Mouse (Mus musculus): ENCODE data around the gene Txnip. TPM values are rescaled to one million over a fixed set of nuclear protein-coding genes. Genes with fewer than 3 reads are reported as not detected.
"Not testable (repeated sequence)": the region's sequence is repeated elsewhere in the genome, so short reads cannot be mapped to it uniquely, and the experiment has no call there.

Gene Txnip
- polyA plus RNA-seq, 1 experiment = not detected

- TF ChIP-seq POLR2A (IDR thresholded peaks at IDR 0.05; ENCODE audit: insufficient read depth, low read depth, low read length) = peak; percentile 35; the same call in 1 of the 2 replicates
- TF ChIP-seq CTCF (IDR thresholded peaks at IDR 0.05; ENCODE audit: insufficient read depth, low read depth, low read length) = no peak
- peak overlapping the region; percentile 56 for H3K4me3 ChIP-seq (ENCODE audit: insufficient read depth, low read depth, low read length)
- H3K4me1 ChIP-seq (ENCODE audit: control insufficient read depth, insufficient read depth, low read length) = peaks cover 24% of the 10 kb centered on the region
- WGBS = 3% methylated on average over 54 of the region's 54 CpGs
- H3K27ac ChIP-seq (ENCODE audit: insufficient read depth, low read depth, low read length) = peak overlapping the region; percentile 91
Measured at GRCm38 (mm10) chr3:96598156-96599068, 40.7 kb downstream of the Txnip start.

- 42% methylated on average over 8 of the region's 8 CpGs for WGBS
- TF ChIP-seq POLR2A (IDR thresholded peaks at IDR 0.05; ENCODE audit: insufficient read depth, low read depth, low read length) (no peak), CTCF (IDR thresholded peaks at IDR 0.05; ENCODE audit: insufficient read depth, low read depth, low read length) (no peak)
- H3K4me1 ChIP-seq (ENCODE audit: control insufficient read depth, insufficient read depth, low read length) = peaks cover 24% of the 10 kb centered on the region
- H3K4me3 ChIP-seq (ENCODE audit: insufficient read depth, low read depth, low read length) = peak overlapping the region; percentile 56
- H3K27ac ChIP-seq (ENCODE audit: insufficient read depth, low read depth, low read length) = peak overlapping the region; percentile 14; the same call in 1 of the 2 replicates
Measured at GRCm38 (mm10) chr3:96599069-96599393, 41.3 kb downstream of the Txnip start.

- 64% methylated on average over 3 of the region's 3 CpGs for WGBS
- Histone ChIP-seq H3K4me3 (ENCODE audit: insufficient read depth, low read depth, low read length) (0 out of 2 replicates have a peak overlapping the region, but pooled peaks have one; percentile 56), H3K4me1 (ENCODE audit: control insufficient read depth, insufficient read depth, low read length) (peaks cover 24% of the 10 kb centered on the region), H3K27ac (ENCODE audit: insufficient read depth, low read depth, low read length) (peak overlapping the region; percentile 14; the same call in 1 of the 2 replicates)
- TF ChIP-seq CTCF (IDR thresholded peaks at IDR 0.05; ENCODE audit: insufficient read depth, low read depth, low read length) (no peak), POLR2A (IDR thresholded peaks at IDR 0.05; ENCODE audit: insufficient read depth, low read depth, low read length) (no peak)
Measured at GRCm38 (mm10) chr3:96599411-96599810, 41.7 kb downstream of the Txnip start.

- under 1% methylated on average over 27 of the region's 27 CpGs for WGBS
- H3K4me1 ChIP-seq (ENCODE audit: control insufficient read depth, insufficient read depth, low read length) = peaks cover 21% of the 10 kb centered on the region
- TF ChIP-seq POLR2A (IDR thresholded peaks at IDR 0.05; ENCODE audit: insufficient read depth, low read depth, low read length) = peak; percentile 46; the same call in 1 of the 2 replicates
- TF ChIP-seq CTCF (IDR thresholded peaks at IDR 0.05; ENCODE audit: insufficient read depth, low read depth, low read length) = no peak
- H3K27ac ChIP-seq (ENCODE audit: insufficient read depth, low read depth, low read length) = peak within 1 kb of the TSS; percentile 63
- H3K4me3 ChIP-seq (ENCODE audit: insufficient read depth, low read depth, low read length) = peak within 1 kb of the TSS; percentile 58
Measured at GRCm38 (mm10) chr3:96600639-96601250, 43.0 kb downstream of the Txnip start, which contains the start of gene Lix1l. Lix1l (plus strand) TSS chr3:96601149.

- H3K4me3 ChIP-seq (ENCODE audit: insufficient read depth, low read depth, low read length) = peak overlapping the region; percentile 58
- TF ChIP-seq CTCF (IDR thresholded peaks at IDR 0.05; ENCODE audit: insufficient read depth, low read depth, low read length) (no peak), POLR2A (IDR thresholded peaks at IDR 0.05; ENCODE audit: insufficient read depth, low read depth, low read length) (no peak; the same call in 1 of the 2 replicates)
- 2% methylated on average over 39 of the region's 40 CpGs for WGBS
- peaks cover 17% of the 10 kb centered on the region for H3K4me1 ChIP-seq (ENCODE audit: control insufficient read depth, insufficient read depth, low read length)
- H3K27ac ChIP-seq (ENCODE audit: insufficient read depth, low read depth, low read length) = peak overlapping the region; percentile 61
Measured at GRCm38 (mm10) chr3:96601251-96601787, 43.6 kb downstream of the Txnip start.

GRCm38 (mm10) chr3:96601941-96602703 lies 44.4 kb downstream of the Txnip start:
- WGBS = 6% methylated on average over 10 of the region's 10 CpGs
- peak overlapping the region; percentile 23 for H3K4me3 ChIP-seq (ENCODE audit: insufficient read depth, low read depth, low read length)
- peak overlapping the region; percentile 63 for H3K27ac ChIP-seq (ENCODE audit: insufficient read depth, low read depth, low read length)
- no peak for TF ChIP-seq POLR2A (IDR thresholded peaks at IDR 0.05; ENCODE audit: insufficient read depth, low read depth, low read length)
- H3K4me1 ChIP-seq (ENCODE audit: control insufficient read depth, insufficient read depth, low read length) = peaks cover 17% of the 10 kb centered on the region

GRCm38 (mm10) chr3:96602704-96603084 lies 44.9 kb downstream of the Txnip start:
- Histone ChIP-seq H3K4me1 (ENCODE audit: control insufficient read depth, insufficient read depth, low read length) (peaks cover 17% of the 10 kb centered on the region), H3K4me3 (ENCODE audit: insufficient read depth, low read depth, low read length) (peak overlapping the region; percentile 20; the same call in 1 of the 2 replicates), H3K27ac (ENCODE audit: insufficient read depth, low read depth, low read length) (peak overlapping the region; percentile 63)
- TF ChIP-seq CTCF (IDR thresholded peaks at IDR 0.05; ENCODE audit: insufficient read depth, low read depth, low read length) (no peak), POLR2A (IDR thresholded peaks at IDR 0.05; ENCODE audit: insufficient read depth, low read depth, low read length) (no peak)
- 20% methylated on average over 5 of the region's 5 CpGs for WGBS

- H3K4me1 ChIP-seq (ENCODE audit: control insufficient read depth, insufficient read depth, low read length) = peaks cover 16% of the 10 kb centered on the region
- no peak overlapping the region for H3K4me3 ChIP-seq (ENCODE audit: insufficient read depth, low read depth, low read length)
- no peak for TF ChIP-seq POLR2A (IDR thresholded peaks at IDR 0.05; ENCODE audit: insufficient read depth, low read depth, low read length)
- no peak for TF ChIP-seq CTCF (IDR thresholded peaks at IDR 0.05; ENCODE audit: insufficient read depth, low read depth, low read length)
- H3K27ac ChIP-seq (ENCODE audit: insufficient read depth, low read depth, low read length) = 0 out of 2 replicates have a peak overlapping the region, but pooled peaks have one; percentile 63
- WGBS = 25% methylated on average over 5 of the region's 5 CpGs
Measured at GRCm38 (mm10) chr3:96603311-96603710, 45.6 kb downstream of the Txnip start.

- not testable (repeated sequence) for H3K27ac ChIP-seq (ENCODE audit: insufficient read depth, low read depth, low read length); H3K4me1 ChIP-seq (ENCODE audit: control insufficient read depth, insufficient read depth, low read length); H3K4me3 ChIP-seq (ENCODE audit: insufficient read depth, low read depth, low read length)
- 87% methylated on average over 4 of the region's 4 CpGs for WGBS
Measured at GRCm38 (mm10) chr3:96606007-96606406, 48.2 kb downstream of the Txnip start.
